Mouse (Mus musculus) megakaryocyte-erythroid progenitor cell, adult 5 weeks (primary cell): ENCODE measurements around the gene Taf4. TPM values are rescaled to one million over a fixed set of nuclear protein-coding genes. Genes with fewer than 3 reads are reported as not detected.

Source experiments
- polyA plus RNA-seq: library from polyadenylated mRNA; stranded (reverse); fragments of >175 nt; gene quantifications from 2 replicates; pipeline ENCODE4 v1.2.3, GENCODE M21; 2012

Taf4 gene
- 25.5 and 31.6 TPM in 2 replicates for polyA plus RNA-seq

GRCm38 (mm10) chr2:179976628-179977343 lies at the start of gene Taf4:
Taf4 (minus strand) TSS chr2:179976646.

GRCm38 (mm10) chr2:180024401-180025098 lies 48.1 kb upstream of the Taf4 start, which contains the start of gene Lsm14b:
Lsm14b (plus strand) TSS chr2:180024987.

Other genes with a start within 250 kb of the Taf4 start
- 29.2 and 30.7 TPM in 2 replicates for gene Lsm14b, start 48.3 kb upstream of the Taf4 start, polyA plus RNA-seq
- gene Psma7, start 65.8 kb upstream of the Taf4 start, polyA plus RNA-seq: 90.5 and 100 TPM in 2 replicates
- gene Ss18l1, start 65.9 kb upstream of the Taf4 start, polyA plus RNA-seq: 3.4 and 3.9 TPM in 2 replicates
- gene Mtg2, start 93.9 kb upstream of the Taf4 start, polyA plus RNA-seq: 12.5 and 12.8 TPM in 2 replicates
- 0.04 TPM in 1 of 2 replicates, not detected in the other for gene Hrh3, start 127.8 kb upstream of the Taf4 start, polyA plus RNA-seq
- 18.8 and 19.5 TPM in 2 replicates for gene Osbpl2, start 142.7 kb upstream of the Taf4 start, polyA plus RNA-seq
- gene Adrm1, start 194.8 kb upstream of the Taf4 start, polyA plus RNA-seq: 429 and 438 TPM in 2 replicates
- 0.58 and 0.77 TPM in 2 replicates for gene Lama5, start 249.2 kb upstream of the Taf4 start, polyA plus RNA-seq